Mouse (Mus musculus): ENCODE data around the gene Rapsn.

DNA sequence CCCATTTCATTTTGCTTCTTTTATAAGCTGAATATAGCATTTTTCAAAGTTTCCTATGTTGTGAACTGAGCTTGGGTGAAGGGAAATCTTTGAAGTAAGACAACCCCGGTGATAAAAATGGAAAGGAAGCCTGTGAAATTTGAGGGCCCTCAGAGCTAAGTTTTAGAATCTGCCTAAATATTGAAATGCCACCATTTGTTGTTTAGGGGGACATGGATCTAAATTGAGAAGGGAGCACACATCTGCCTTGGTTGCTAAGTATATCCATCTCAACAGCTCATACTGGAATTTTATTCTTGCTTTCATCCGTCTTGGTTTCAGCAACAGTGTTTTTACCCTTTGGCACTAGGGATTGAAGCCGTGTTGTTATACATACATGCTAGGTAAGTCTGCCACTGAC lies 49.4 kb upstream of the Rapsn start:
- TF ChIP-seq CTCF (IDR thresholded peaks at IDR 0.05; ENCODE audit: low read depth) (no peak), EP300 (IDR thresholded peaks at IDR 0.05; ENCODE audit: low read depth) (no peak)

Measured in heart, postnatal 0 days (tissue).